Mouse (Mus musculus): ENCODE measurements around the gene Zfp605.

DNA sequence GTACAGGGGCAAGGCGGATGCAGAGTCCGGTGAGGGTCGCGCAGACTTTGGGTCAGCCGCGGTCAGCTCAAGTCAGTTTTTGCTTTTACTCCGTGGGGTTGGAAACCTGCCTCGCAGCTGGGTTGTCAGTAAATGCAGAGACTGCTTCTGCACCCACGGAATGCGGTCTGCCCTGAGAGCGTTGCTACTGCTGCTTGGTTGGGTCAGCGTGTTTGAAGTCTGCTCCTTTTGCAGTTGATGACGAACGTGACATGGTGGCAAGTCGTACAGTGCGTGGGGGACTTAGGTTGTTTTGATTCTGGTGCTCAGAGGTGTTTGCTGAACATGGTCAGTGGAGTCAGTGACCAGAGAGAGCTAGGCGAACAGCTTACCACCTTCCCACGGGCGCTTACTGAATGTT lies 67.1 kb downstream of the Zfp605 start:
- TF ChIP-seq EP300 (IDR thresholded peaks at IDR 0.05; ENCODE audit: insufficient read depth, low read depth, low read length) (0 out of 2 replicates have a peak, but pooled peaks have one; percentile 1), POLR2A (IDR thresholded peaks at IDR 0.05; ENCODE audit: insufficient read depth, low read depth, low read length) (no peak), CTCF (IDR thresholded peaks at IDR 0.05) (no peak)

Data from heart, adult 2 months (tissue).